Mouse (Mus musculus) bone marrow macrophage, adult 2 months (primary cell): Measurements from ENCODE around the gene Sftpa1.

Experiments used
- CTCF ChIP-seq: IDR thresholded peaks from 2 replicates; pipeline ENCODE4 v1.5.1; 2012; ENCODE audit warnings: low read depth, mild to moderate bottlenecking, low read length, moderate library complexity
- POLR2A ChIP-seq: IDR thresholded peaks from 2 replicates; pipeline ENCODE4 v1.6.1; 2012; ENCODE audit warnings: mild to moderate bottlenecking, low read depth, low read length, borderline replicate concordance

DNA sequence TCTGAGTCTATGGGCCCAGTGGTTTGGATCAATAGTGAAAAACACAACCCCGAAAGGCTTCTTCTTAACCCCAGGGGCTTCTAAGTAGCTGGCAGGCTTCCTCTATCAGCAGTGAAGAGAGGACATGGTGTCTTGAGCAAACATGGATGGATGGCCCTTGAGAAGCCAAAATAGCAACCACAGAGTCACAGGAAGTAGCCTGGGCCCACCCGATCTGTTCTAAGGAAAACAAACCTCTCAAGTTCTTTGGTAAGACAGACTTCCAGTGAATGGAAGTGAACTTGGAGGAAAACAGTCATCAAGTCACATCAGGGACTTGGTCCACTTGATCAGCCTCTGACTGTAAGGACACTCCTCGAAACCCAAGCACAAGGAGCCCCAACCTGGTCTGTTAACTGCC, 15.3 kb downstream of the Sftpa1 start:
- TF ChIP-seq CTCF (no peak), POLR2A (no peak)
